Mouse (Mus musculus): ENCODE measurements around the gene Cpne6. TPM values are rescaled to one million over a fixed set of nuclear protein-coding genes. Genes with fewer than 3 reads are reported as not detected.

Gene Cpne6
- polyA plus RNA-seq, 2 experiments = 0.65 to 0.83 TPM

DNA sequence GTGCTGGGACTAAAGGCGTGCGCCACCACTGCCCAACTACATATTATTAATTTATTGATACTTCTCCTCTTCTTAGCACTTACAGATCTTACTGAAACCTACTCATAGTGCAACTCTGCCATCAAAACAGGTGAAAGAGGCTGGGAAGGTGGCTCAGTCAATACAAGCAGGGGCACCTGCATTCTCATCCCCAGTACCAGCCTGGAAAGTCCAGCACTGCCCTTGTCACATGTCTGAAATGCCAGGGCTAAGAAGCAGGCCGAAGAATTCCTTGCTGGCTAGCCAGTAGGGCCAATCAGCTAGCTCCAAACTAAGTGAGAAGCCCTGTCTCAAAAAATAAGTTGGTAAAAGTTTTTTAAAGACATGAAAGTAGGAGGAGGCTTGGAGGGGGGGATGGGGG is 47.3 kb downstream of the Cpne6 start:
- 93% methylated on average over 3 of the region's 3 CpGs for WGBS
- TF ChIP-seq POLR2A (IDR thresholded peaks at IDR 0.05; ENCODE audit: borderline replicate concordance, extremely low read depth, insufficient read depth, insufficient read length) = no peak

DNA sequence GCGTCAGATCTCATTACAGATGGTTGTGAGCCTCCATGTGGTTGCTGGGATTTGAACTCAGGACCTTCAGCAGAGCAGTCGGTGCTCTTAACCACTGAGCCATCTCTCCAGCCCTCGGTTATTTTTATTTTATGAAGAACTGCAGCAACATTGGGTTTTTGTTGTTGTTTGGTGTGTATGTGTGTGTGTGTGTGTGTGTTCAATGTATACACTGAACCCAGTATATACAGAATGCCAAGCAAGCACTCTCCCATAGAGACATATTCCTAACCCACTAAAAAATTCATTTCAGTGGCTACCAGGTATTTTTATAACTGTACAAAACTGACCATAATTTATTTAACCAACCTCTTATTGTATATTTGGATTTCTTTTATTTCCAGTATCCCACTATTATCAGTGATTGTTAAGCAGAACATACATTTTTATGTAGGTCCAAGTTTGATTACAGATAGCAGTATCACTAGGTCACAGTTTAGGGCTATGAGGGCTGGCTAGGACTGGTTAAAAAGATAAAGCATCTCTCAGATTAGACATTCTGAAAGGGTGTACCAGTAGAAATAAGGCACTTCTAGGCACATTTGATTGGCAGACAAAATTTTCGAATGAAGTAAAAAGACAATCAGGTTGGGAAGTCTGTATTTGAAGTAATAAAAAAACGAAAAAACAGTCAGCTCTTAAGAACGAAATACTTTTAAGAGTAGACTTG is 48.6 kb downstream of the Cpne6 start:
- Histone ChIP-seq H3K27me3 (ENCODE audit: control insufficient read depth, insufficient read depth, low read length) (no peaks in the 10 kb centered on the region), H3K9me3 (ENCODE audit: control insufficient read depth, low read length) (no peaks in the 10 kb centered on the region), H3K36me3 (ENCODE audit: control insufficient read depth, insufficient read depth, low read length) (peaks cover 7% of the 10 kb centered on the region), H3K4me1 (ENCODE audit: control insufficient read depth, insufficient read depth, low read length) (peaks cover 5% of the 10 kb centered on the region), H3K4me3 (replicated peaks; ENCODE audit: low read length) (peak overlapping the region; percentile 68), H3K4me2 (replicated peaks; ENCODE audit: low read depth, low read length, severe bottlenecking) (peak overlapping the region; percentile 56), H3K27ac (replicated peaks; ENCODE audit: low read depth, low read length) (peak overlapping the region; percentile 52; the same call in 1 of the 2 replicates), H3K9ac (ENCODE audit: low read depth, low read length, severe bottlenecking) (peak overlapping the region; percentile 73; the same call in 1 of the 2 replicates)
- no peak for DNase-seq (ENCODE audit: low spot score)
- WGBS = 49% methylated on average over 6 of the region's 6 CpGs
- no peak for ATAC-seq (ENCODE audit: low FRiP score, low read depth)
- no peak for TF ChIP-seq POLR2A (IDR thresholded peaks at IDR 0.05; ENCODE audit: borderline replicate concordance, extremely low read depth, insufficient read depth, insufficient read length)

More for the DNA sequence above, 47.3 kb downstream of the Cpne6 start:
- no peak for ATAC-seq (ENCODE audit: low FRiP score, low read depth)
- Histone ChIP-seq H3K9me3 (ENCODE audit: control insufficient read depth, low read length) (no peaks in the 10 kb centered on the region), H3K9ac (ENCODE audit: low read depth, low read length, severe bottlenecking) (no peak overlapping the region), H3K36me3 (ENCODE audit: control insufficient read depth, insufficient read depth, low read length) (no peaks in the 10 kb centered on the region), H3K4me3 (replicated peaks; ENCODE audit: low read length) (no peak overlapping the region), H3K27ac (replicated peaks; ENCODE audit: low read depth, low read length) (no peak overlapping the region), H3K27me3 (ENCODE audit: control insufficient read depth, insufficient read depth, low read length) (no peaks in the 10 kb centered on the region), H3K4me2 (replicated peaks; ENCODE audit: low read depth, low read length, severe bottlenecking) (no peak overlapping the region), H3K4me1 (ENCODE audit: control insufficient read depth, insufficient read depth, low read length) (peaks cover 5% of the 10 kb centered on the region)
- no peak for DNase-seq (ENCODE audit: low spot score)

DNA sequence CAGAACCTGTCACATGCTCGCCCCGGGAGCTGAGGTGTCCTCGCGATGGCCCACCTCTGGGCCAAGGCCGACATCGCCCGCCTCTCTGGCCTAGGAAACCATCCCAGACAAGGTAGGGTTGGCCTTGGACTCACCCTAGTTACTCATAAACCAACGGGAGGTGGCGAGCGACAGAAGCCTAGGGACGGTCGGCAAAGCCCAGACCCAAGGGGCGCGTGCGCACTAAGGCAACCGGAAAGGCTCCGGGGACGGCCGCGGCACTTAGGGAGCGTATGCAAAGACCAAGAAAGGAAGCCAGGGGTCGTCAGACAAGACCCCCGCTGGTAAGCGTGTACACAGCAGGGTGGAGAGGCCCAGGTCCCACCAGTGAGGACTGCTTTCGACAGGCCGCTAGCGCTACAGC is 49.6 kb downstream of the Cpne6 start, which contains the start of gene Dcaf11:
TSS of gene Dcaf11 (plus strand) at position 208 of the 403 bp plus-strand sequence.
- peak within 1 kb of the TSS; percentile 96 for H3K27ac ChIP-seq (replicated peaks; ENCODE audit: low read depth, low read length)
- peaks cover 5% of the 10 kb centered on the region for H3K4me1 ChIP-seq (ENCODE audit: control insufficient read depth, insufficient read depth, low read length)
- no peak for TF ChIP-seq POLR2A (IDR thresholded peaks at IDR 0.05; ENCODE audit: borderline replicate concordance, extremely low read depth, insufficient read depth, insufficient read length)
- DNase-seq (ENCODE audit: low spot score) (peak; percentile 91), ATAC-seq (ENCODE audit: low FRiP score, low read depth) (peak; percentile 65)
- no peaks in the 10 kb centered on the region for H3K27me3 ChIP-seq (ENCODE audit: control insufficient read depth, insufficient read depth, low read length)
- peak within 1 kb of the TSS; percentile 73 for H3K9ac ChIP-seq (ENCODE audit: low read depth, low read length, severe bottlenecking)
- no peaks in the 10 kb centered on the region for H3K9me3 ChIP-seq (ENCODE audit: control insufficient read depth, low read length)
- peak within 1 kb of the TSS; percentile 68 for H3K4me3 ChIP-seq (replicated peaks; ENCODE audit: low read length)
- H3K36me3 ChIP-seq (ENCODE audit: control insufficient read depth, insufficient read depth, low read length) = peaks cover 16% of the 10 kb centered on the region
- WGBS = under 1% methylated on average over 27 of the region's 27 CpGs
- peak within 1 kb of the TSS; percentile 72 for H3K4me2 ChIP-seq (replicated peaks; ENCODE audit: low read depth, low read length, severe bottlenecking)

DNA sequence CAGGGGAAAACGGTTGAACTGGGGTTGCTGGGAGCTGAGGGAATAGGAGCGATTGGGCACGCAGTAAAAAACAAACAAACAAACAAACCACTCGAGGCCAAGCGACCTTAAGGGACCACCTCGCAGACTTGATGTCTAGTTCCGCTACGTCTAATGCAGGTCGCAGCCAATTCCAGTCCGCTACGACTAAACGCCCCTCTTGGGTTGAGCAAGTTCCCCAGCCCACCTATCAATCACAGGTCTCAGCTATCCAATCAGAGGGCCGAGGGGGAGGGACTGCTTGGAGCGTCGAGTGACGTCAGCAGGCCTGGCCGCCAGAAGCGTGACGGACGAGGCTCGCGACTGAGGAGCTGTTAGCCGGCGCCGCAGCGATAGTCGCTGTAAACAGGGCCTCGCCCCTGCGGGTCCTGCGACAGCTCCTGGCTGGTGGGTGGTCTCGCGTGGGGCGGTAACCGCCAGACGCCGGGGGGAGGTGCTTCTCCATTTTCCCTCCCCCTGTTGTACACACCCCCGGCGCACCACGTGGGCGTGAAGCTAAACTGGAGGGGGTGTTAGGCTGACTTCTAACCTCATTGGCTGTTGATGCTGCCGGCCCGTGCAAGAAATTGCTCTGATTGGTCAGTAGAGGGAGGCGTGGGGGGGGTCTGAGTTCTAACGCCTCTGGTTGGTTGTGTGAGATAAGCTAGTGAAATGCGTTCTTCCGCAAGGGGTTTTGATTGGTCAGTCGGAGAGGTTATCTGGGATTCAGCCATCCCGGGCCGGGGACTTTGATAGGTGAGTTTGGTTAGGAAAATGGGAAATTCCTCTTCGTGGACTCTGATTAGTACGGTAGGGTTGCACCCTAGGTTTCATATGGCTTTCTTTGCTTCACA is 50.2 kb downstream of the Cpne6 start, which contains the start of gene A730061H03Rik:
TSS of gene A730061H03Rik (minus strand) at position 205 of the 872 bp plus-strand sequence.
- H3K4me2 ChIP-seq (replicated peaks; ENCODE audit: low read depth, low read length, severe bottlenecking) = peak within 1 kb of the TSS; percentile 72
- peaks cover 5% of the 10 kb centered on the region for H3K4me1 ChIP-seq (ENCODE audit: control insufficient read depth, insufficient read depth, low read length)
- H3K27ac ChIP-seq (replicated peaks; ENCODE audit: low read depth, low read length) = peak within 1 kb of the TSS; percentile 96
- peaks cover 22% of the 10 kb centered on the region for H3K36me3 ChIP-seq (ENCODE audit: control insufficient read depth, insufficient read depth, low read length)
- peak within 1 kb of the TSS; percentile 68 for H3K4me3 ChIP-seq (replicated peaks; ENCODE audit: low read length)
- ATAC-seq (ENCODE audit: low FRiP score, low read depth) = peak; percentile 96
- DNase-seq (ENCODE audit: low spot score) = peak; percentile 100
- TF ChIP-seq POLR2A (IDR thresholded peaks at IDR 0.05; ENCODE audit: borderline replicate concordance, extremely low read depth, insufficient read depth, insufficient read length) = peak; percentile 68; the same call in 1 of the 2 replicates
- H3K27me3 ChIP-seq (ENCODE audit: control insufficient read depth, insufficient read depth, low read length) = no peaks in the 10 kb centered on the region
- H3K9ac ChIP-seq (ENCODE audit: low read depth, low read length, severe bottlenecking) = peak within 1 kb of the TSS; percentile 73
- H3K9me3 ChIP-seq (ENCODE audit: control insufficient read depth, low read length) = no peaks in the 10 kb centered on the region
- under 1% methylated on average over 51 of the region's 51 CpGs for WGBS

DNA sequence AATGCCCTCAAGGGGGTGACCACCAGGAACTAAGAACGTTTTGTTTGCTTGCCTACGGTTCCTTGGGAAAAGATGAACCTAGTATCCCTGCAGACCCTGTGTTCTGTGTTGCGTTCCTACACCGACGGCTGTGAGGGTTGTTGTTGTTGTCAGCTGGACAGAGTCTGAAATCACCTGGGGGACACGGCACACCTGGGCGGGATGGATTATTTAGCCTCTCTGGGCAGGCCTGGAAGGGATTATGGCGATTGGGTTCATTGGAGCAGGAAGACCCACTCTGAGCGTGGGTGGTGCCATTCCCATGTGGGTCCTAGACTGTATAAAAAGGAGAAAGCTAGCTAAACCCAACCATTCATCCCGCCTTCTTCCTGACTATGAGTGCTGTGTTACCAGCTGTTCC is 51.6 kb downstream of the Cpne6 start:
- TF ChIP-seq POLR2A (IDR thresholded peaks at IDR 0.05; ENCODE audit: borderline replicate concordance, extremely low read depth, insufficient read depth, insufficient read length) = no peak
- no peak for ATAC-seq (ENCODE audit: low FRiP score, low read depth)
- Histone ChIP-seq H3K4me3 (replicated peaks; ENCODE audit: low read length) (no peak overlapping the region), H3K9ac (ENCODE audit: low read depth, low read length, severe bottlenecking) (no peak overlapping the region), H3K36me3 (ENCODE audit: control insufficient read depth, insufficient read depth, low read length) (peaks cover 37% of the 10 kb centered on the region), H3K4me2 (replicated peaks; ENCODE audit: low read depth, low read length, severe bottlenecking) (peak overlapping the region; percentile 72; the same call in 1 of the 2 replicates), H3K4me1 (ENCODE audit: control insufficient read depth, insufficient read depth, low read length) (peaks cover 5% of the 10 kb centered on the region), H3K27ac (replicated peaks; ENCODE audit: low read depth, low read length) (no peak overlapping the region), H3K27me3 (ENCODE audit: control insufficient read depth, insufficient read depth, low read length) (no peaks in the 10 kb centered on the region), H3K9me3 (ENCODE audit: control insufficient read depth, low read length) (no peaks in the 10 kb centered on the region)
- DNase-seq (ENCODE audit: low spot score) = no peak
- 81% methylated on average over 10 of the region's 10 CpGs for WGBS

All from limb, embryonic 14.5 days (tissue).